Mouse (Mus musculus): ENCODE results near the gene 4833427G06Rik. TPM values are rescaled to one million over a fixed set of nuclear protein-coding genes. Genes with fewer than 3 reads are reported as not detected.
"Not testable (repeated sequence)": the region's sequence is repeated elsewhere in the genome, so short reads cannot be mapped to it uniquely, and the experiment has no call there.

The 4833427G06Rik gene
- 6.2 and 8.1 TPM in 2 replicates for polyA plus RNA-seq (2015; fragmentation: Nextera tagmentation; extraction: Ambion mirVana)

- Histone ChIP-seq H3K4me3 (ENCODE audit: low read depth, low read length) (no peak within 1 kb of the TSS), H3K4me2 (replicated peaks; ENCODE audit: low read depth, low read length) (peak within 1 kb of the TSS; percentile 37), H3K4me1 (ENCODE audit: insufficient read depth, low read depth, low read length) (peaks cover 9% of the 10 kb centered on the region; the same call in 1 of the 2 replicates), H3K36me3 (ENCODE audit: insufficient read depth, low read length) (no peaks in the 10 kb centered on the region), H3K9me3 (ENCODE audit: low read length) (no peaks in the 10 kb centered on the region), H3K9ac (replicated peaks; ENCODE audit: low read depth) (no peak within 1 kb of the TSS), H3K27ac (ENCODE audit: low read length) (no peak within 1 kb of the TSS), H3K27me3 (replicated peaks; ENCODE audit: insufficient read depth, low read length) (peaks cover 16% of the 10 kb centered on the region)
- WGBS: 10% methylated on average over 27 of the region's 27 CpGs
- peak; percentile 25; the same call in 1 of the 2 replicates for TF ChIP-seq CTCF (IDR thresholded peaks at IDR 0.05)
- no peak for TF ChIP-seq EP300 (IDR thresholded peaks at IDR 0.05)
- peak; percentile 77 for ATAC-seq
- DNase-seq (ENCODE audit: low spot score): peak; percentile 79
Measured at GRCm38 (mm10) chr9:51101756-51102425, at the start of gene 4833427G06Rik. 4833427G06Rik (minus strand) TSS chr9:51102078.

DNA sequence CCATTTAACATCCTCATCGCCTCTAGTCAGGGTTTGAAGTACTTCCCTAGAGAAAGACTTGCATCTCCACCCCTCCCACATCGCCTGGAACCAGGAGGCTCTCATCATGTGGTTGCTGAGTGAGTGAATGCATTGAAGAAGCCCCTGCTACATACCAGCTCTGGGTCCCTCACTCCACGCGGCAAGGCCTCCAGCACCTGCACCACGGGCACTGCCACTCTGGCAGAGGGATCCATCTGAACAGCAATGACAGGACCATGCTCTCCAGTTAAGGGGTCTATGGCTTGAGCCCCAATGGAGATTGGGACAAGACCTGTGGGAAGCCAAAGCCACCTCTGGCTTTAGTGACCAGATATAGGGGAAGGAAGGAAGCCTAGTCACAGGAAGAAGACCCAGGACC lies 45.4 kb upstream of the 4833427G06Rik start:
- Histone ChIP-seq H3K27me3 (replicated peaks; ENCODE audit: insufficient read depth, low read length) (no peaks in the 10 kb centered on the region), H3K9me3 (ENCODE audit: low read length) (no peaks in the 10 kb centered on the region), H3K9ac (replicated peaks; ENCODE audit: low read depth) (no peak overlapping the region), H3K4me3 (ENCODE audit: low read depth, low read length) (no peak overlapping the region), H3K36me3 (ENCODE audit: insufficient read depth, low read length) (no peaks in the 10 kb centered on the region), H3K4me2 (replicated peaks; ENCODE audit: low read depth, low read length) (no peak overlapping the region), H3K27ac (ENCODE audit: low read length) (no peak overlapping the region), H3K4me1 (ENCODE audit: insufficient read depth, low read depth, low read length) (no peaks in the 10 kb centered on the region)
- no peak for TF ChIP-seq CTCF (IDR thresholded peaks at IDR 0.05)
- TF ChIP-seq EP300 (IDR thresholded peaks at IDR 0.05): no peak
- WGBS: 70% methylated on average over 5 of the region's 5 CpGs
- no peak for ATAC-seq
- no peak for DNase-seq (ENCODE audit: low spot score)

DNA sequence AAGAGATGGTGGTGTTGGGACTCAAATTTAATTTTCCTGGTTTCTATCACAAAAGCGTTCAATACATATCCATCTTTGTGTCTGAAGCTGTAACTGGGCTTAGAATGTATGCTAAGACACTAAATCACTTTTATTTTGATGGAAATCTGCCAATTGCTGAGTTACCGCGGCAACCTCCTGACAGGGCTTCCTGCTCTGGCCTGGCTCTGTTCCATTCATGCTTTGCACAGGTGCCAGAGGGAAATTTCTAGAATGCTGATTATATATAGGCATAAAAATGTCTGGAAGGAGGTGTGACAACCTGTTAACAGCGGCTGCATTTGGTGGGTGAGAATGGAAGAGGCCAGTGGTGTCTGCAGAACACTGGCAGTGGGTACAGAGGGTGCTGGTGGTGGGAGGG lies 44.6 kb upstream of the 4833427G06Rik start:
- 32% methylated on average over 4 of the region's 4 CpGs for WGBS
- DNase-seq (ENCODE audit: low spot score): no peak
- no peak for ATAC-seq
- Histone ChIP-seq H3K36me3 (ENCODE audit: insufficient read depth, low read length) (no peaks in the 10 kb centered on the region), H3K9me3 (ENCODE audit: low read length) (no peaks in the 10 kb centered on the region), H3K4me3 (ENCODE audit: low read depth, low read length) (no peak overlapping the region), H3K9ac (replicated peaks; ENCODE audit: low read depth) (no peak overlapping the region), H3K4me1 (ENCODE audit: insufficient read depth, low read depth, low read length) (no peaks in the 10 kb centered on the region), H3K27me3 (replicated peaks; ENCODE audit: insufficient read depth, low read length) (no peaks in the 10 kb centered on the region), H3K4me2 (replicated peaks; ENCODE audit: low read depth, low read length) (no peak overlapping the region), H3K27ac (ENCODE audit: low read length) (no peak overlapping the region)
- TF ChIP-seq EP300 (IDR thresholded peaks at IDR 0.05): no peak
- no peak for TF ChIP-seq CTCF (IDR thresholded peaks at IDR 0.05)

GRCm38 (mm10) chr9:51144218-51144617 lies 42.3 kb upstream of the 4833427G06Rik start:
- no peak overlapping the region for H3K4me2 ChIP-seq (replicated peaks; ENCODE audit: low read depth, low read length)
- H3K4me3 ChIP-seq (ENCODE audit: low read depth, low read length): no peak overlapping the region
- TF ChIP-seq CTCF (IDR thresholded peaks at IDR 0.05) (peak; percentile 24), EP300 (IDR thresholded peaks at IDR 0.05) (no peak)
- no peaks in the 10 kb centered on the region for H3K27me3 ChIP-seq (replicated peaks; ENCODE audit: insufficient read depth, low read length)
- no peaks in the 10 kb centered on the region for H3K4me1 ChIP-seq (ENCODE audit: insufficient read depth, low read depth, low read length)
- no peak overlapping the region for H3K27ac ChIP-seq (ENCODE audit: low read length)
- H3K9me3 ChIP-seq (ENCODE audit: low read length): no peaks in the 10 kb centered on the region
- no peak overlapping the region for H3K9ac ChIP-seq (replicated peaks; ENCODE audit: low read depth)
- ATAC-seq (no peak), DNase-seq (ENCODE audit: low spot score) (no peak)
- no peaks in the 10 kb centered on the region for H3K36me3 ChIP-seq (ENCODE audit: insufficient read depth, low read length)
- 57% methylated on average over 6 of the region's 6 CpGs for WGBS

DNA sequence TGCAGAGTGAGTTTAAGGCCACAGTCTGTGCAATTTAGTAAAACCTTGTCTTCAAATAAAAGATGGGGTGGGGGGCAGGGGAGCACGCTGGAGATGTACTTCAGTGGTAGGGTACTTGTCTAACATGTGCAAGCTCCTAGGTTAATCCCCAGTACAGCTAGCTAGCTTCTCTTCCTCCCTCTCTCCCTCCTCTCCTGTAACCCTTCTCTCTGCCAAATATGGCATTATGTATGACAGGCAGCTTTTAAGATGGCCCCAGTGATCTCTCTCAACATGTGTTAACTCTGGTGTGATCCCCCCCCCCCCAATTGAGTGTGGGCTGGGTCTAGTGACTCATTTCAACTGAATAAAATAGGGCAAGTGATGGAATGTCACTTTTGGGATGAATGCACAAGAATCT lies 41.6 kb upstream of the 4833427G06Rik start:
- ATAC-seq (no peak), DNase-seq (ENCODE audit: low spot score) (no peak)
- 60% methylated on average over 1 of the region's 1 CpGs for WGBS
- no peak overlapping the region for H3K27ac ChIP-seq (ENCODE audit: low read length)
- TF ChIP-seq EP300 (IDR thresholded peaks at IDR 0.05) (no peak), CTCF (IDR thresholded peaks at IDR 0.05) (no peak)
- no peaks in the 10 kb centered on the region for H3K9me3 ChIP-seq (ENCODE audit: low read length)
- H3K9ac ChIP-seq (replicated peaks; ENCODE audit: low read depth): no peak overlapping the region
- no peaks in the 10 kb centered on the region for H3K4me1 ChIP-seq (ENCODE audit: insufficient read depth, low read depth, low read length)
- H3K36me3 ChIP-seq (ENCODE audit: insufficient read depth, low read length): no peaks in the 10 kb centered on the region
- no peak overlapping the region for H3K4me3 ChIP-seq (ENCODE audit: low read depth, low read length)
- no peak overlapping the region for H3K4me2 ChIP-seq (replicated peaks; ENCODE audit: low read depth, low read length)
- H3K27me3 ChIP-seq (replicated peaks; ENCODE audit: insufficient read depth, low read length): no peaks in the 10 kb centered on the region

GRCm38 (mm10) chr9:51140711-51141110 lies 38.8 kb upstream of the 4833427G06Rik start:
- Histone ChIP-seq H3K36me3 (ENCODE audit: insufficient read depth, low read length) (no peaks in the 10 kb centered on the region), H3K4me1 (ENCODE audit: insufficient read depth, low read depth, low read length) (no peaks in the 10 kb centered on the region), H3K4me3 (ENCODE audit: low read depth, low read length) (no peak overlapping the region), H3K27me3 (replicated peaks; ENCODE audit: insufficient read depth, low read length) (no peaks in the 10 kb centered on the region), H3K27ac (ENCODE audit: low read length) (no peak overlapping the region), H3K9me3 (ENCODE audit: low read length) (no peaks in the 10 kb centered on the region), H3K4me2 (replicated peaks; ENCODE audit: low read depth, low read length) (no peak overlapping the region), H3K9ac (replicated peaks; ENCODE audit: low read depth) (no peak overlapping the region)
- DNase-seq (ENCODE audit: low spot score) (no peak), ATAC-seq (no peak)
- 75% methylated on average over 3 of the region's 3 CpGs for WGBS
- TF ChIP-seq EP300 (IDR thresholded peaks at IDR 0.05): no peak
- TF ChIP-seq CTCF (IDR thresholded peaks at IDR 0.05): no peak

DNA sequence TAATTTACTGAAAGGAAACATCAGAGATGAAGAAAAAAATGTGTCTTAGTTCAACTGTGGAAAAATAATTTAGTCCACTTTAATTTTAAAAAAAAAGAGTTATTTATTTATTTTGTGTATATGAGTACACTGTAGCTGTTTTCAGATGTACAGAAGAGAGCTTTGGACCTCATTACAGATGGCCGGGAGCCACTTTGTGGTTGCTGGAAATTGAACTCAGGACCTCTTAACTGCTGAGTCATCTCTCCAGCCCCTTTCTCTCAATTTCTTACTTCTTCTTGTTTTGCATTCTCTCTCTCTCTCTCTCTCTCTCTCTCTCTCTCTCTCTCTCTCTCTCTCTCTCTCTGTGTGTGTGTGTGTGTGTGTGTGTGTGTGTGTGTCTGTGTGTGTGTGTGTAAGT lies 37.5 kb upstream of the 4833427G06Rik start:
- not testable (repeated sequence) for DNase-seq (ENCODE audit: low spot score); H3K9ac ChIP-seq (replicated peaks; ENCODE audit: low read depth); H3K4me1 ChIP-seq (ENCODE audit: insufficient read depth, low read depth, low read length); H3K4me2 ChIP-seq (replicated peaks; ENCODE audit: low read depth, low read length); ATAC-seq; H3K27ac ChIP-seq (ENCODE audit: low read length); H3K27me3 ChIP-seq (replicated peaks; ENCODE audit: insufficient read depth, low read length); H3K4me3 ChIP-seq (ENCODE audit: low read depth, low read length); H3K36me3 ChIP-seq (ENCODE audit: insufficient read depth, low read length); H3K9me3 ChIP-seq (ENCODE audit: low read length)
- WGBS: 60% methylated on average over 1 of the region's 1 CpGs

Measured in lung, postnatal 0 days (tissue).